Mouse (Mus musculus): ENCODE data around the gene Sgms1.

- no peak for TF ChIP-seq POLR2A (IDR thresholded peaks at IDR 0.05; ENCODE audit: borderline replicate concordance, extremely low read depth, low read depth, low read length)
- TF ChIP-seq CTCF (IDR thresholded peaks at IDR 0.05; ENCODE audit: insufficient read depth, low read length), result no peak
Observed at GRCm38 (mm10) chr19:32223751-32224174, 165.8 kb downstream of the Sgms1 start.

Data from lung, adult 2 months (tissue).